Mouse (Mus musculus) liver, adult 2 months (tissue): Measurements from ENCODE around the gene Adra1d. TPM values are rescaled to one million over a fixed set of nuclear protein-coding genes. Genes with fewer than 3 reads are reported as not detected.

Experiments
- DNase-seq: peaks from one replicate; pipeline ENCODE4 v3.0.0-alpha.2; 2011; ENCODE audit warnings: low read depth, low spot score; ENCODE audit errors: extremely low read depth
- H3K27ac ChIP-seq: fragments of 200-500 bp; replicated peaks from 2 replicates; pipeline ENCODE4 v1.5.1; 2012; ENCODE audit warnings: low read depth, mild to moderate bottlenecking, control low read depth, inconsistent platforms, low read length; ENCODE audit not compliant: insufficient read depth
- H3K27me3 ChIP-seq: fragments of 200-500 bp; 2 replicates; pipeline ENCODE4 v1.6.1; 2012; ENCODE audit warnings: mild to moderate bottlenecking, moderate library complexity, low read length, inconsistent platforms; ENCODE audit not compliant: control insufficient read depth, insufficient read depth
- H3K36me3 ChIP-seq: fragments of 200-500 bp; 2 replicates; pipeline ENCODE4 v1.6.1; 2012; ENCODE audit warnings: low read length, inconsistent platforms; ENCODE audit not compliant: control insufficient read depth, insufficient read depth
- H3K4me1 ChIP-seq: fragments of 200-500 bp; 2 replicates; pipeline ENCODE4 v1.6.1; 2011; ENCODE audit warnings: low read length; ENCODE audit not compliant: control insufficient read depth, insufficient read depth
- H3K4me3 ChIP-seq: fragments of 200-500 bp; 2 replicates; pipeline ENCODE4 v1.5.1; 2011; ENCODE audit warnings: low read depth, mild to moderate bottlenecking, control low read depth, low read length, moderate library complexity; ENCODE audit not compliant: insufficient read depth
- H3K79me2 ChIP-seq: fragments of 200-500 bp; 2 replicates; pipeline ENCODE4 v1.6.1; 2012; ENCODE audit warnings: inconsistent platforms, mild to moderate bottlenecking, low read length, moderate library complexity; ENCODE audit not compliant: control insufficient read depth, insufficient read depth
- H3K9ac ChIP-seq: fragments of 200-500 bp; 2 replicates; pipeline ENCODE4 v1.6.1; 2012; ENCODE audit warnings: low read depth, mild to moderate bottlenecking, control low read depth, inconsistent platforms, low read length
- CTCF ChIP-seq: fragments of 200-500 bp; IDR thresholded peaks from 2 replicates; pipeline ENCODE4 v1.5.1; 2011; ENCODE audit warnings: low read depth, low read length, control low read depth
- POLR2A ChIP-seq: fragments of 200-500 bp; IDR thresholded peaks from 2 replicates; pipeline ENCODE4 v1.6.1; 2011; ENCODE audit warnings: low read length, control low read depth; ENCODE audit not compliant: insufficient read depth; ENCODE audit errors: extremely low read depth
- WGBS: fragments of 180-500 bp; shearing (Covaris S2); methylation state at CpG from one replicate; pipeline ENCODE4 v1.1.7; 2018; 5-methylcytosine and 5-hydroxymethylcytosine counted together
- polyA plus RNA-seq: library from polyadenylated mRNA; depleted of rRNA; stranded (reverse); fragments of >200 nt; gene quantifications from 2 replicates; pipeline ENCODE4 v1.2.3, GENCODE M21; 2012
- total RNA-seq: library from RNA; depleted of rRNA; stranded (reverse); fragments of >200 nt; gene quantifications from 2 replicates; pipeline ENCODE4 v1.2.3, GENCODE M21; 2014

Gene Adra1d
- total and polyA plus RNA-seq, 2 experiments, result 0.22 TPM; not detected in 1

GRCm38 (mm10) chr2:131508501-131508900 is 53.6 kb downstream of the Adra1d start:
- DNase-seq, result no peak
- Histone ChIP-seq H3K4me1 (no peaks in the 10 kb centered on the region), H3K27ac (no peak overlapping the region), H3K79me2 (no peaks in the 10 kb centered on the region), H3K27me3 (no peaks in the 10 kb centered on the region), H3K36me3 (no peaks in the 10 kb centered on the region), H3K4me3 (no peak overlapping the region), H3K9ac (no peak overlapping the region)
- WGBS, result 84% methylated on average over 2 of the region's 2 CpGs
- no peak for TF ChIP-seq CTCF
- no peak for TF ChIP-seq POLR2A

GRCm38 (mm10) chr2:131506358-131506757 is 55.7 kb downstream of the Adra1d start:
- no peaks in the 10 kb centered on the region for H3K27me3 ChIP-seq
- H3K9ac ChIP-seq, result no peak overlapping the region
- H3K79me2 ChIP-seq, result no peaks in the 10 kb centered on the region
- H3K27ac ChIP-seq, result no peak overlapping the region
- no peak overlapping the region for H3K4me3 ChIP-seq
- H3K36me3 ChIP-seq, result no peaks in the 10 kb centered on the region
- DNase-seq, result no peak
- 90% methylated on average over 3 of the region's 3 CpGs for WGBS
- H3K4me1 ChIP-seq, result no peaks in the 10 kb centered on the region
- TF ChIP-seq CTCF, result no peak
- no peak for TF ChIP-seq POLR2A

GRCm38 (mm10) chr2:131505431-131505830 is 56.7 kb downstream of the Adra1d start:
- no peak overlapping the region for H3K27ac ChIP-seq
- no peaks in the 10 kb centered on the region for H3K36me3 ChIP-seq
- no peaks in the 10 kb centered on the region for H3K79me2 ChIP-seq
- no peak for DNase-seq
- H3K4me3 ChIP-seq, result no peak overlapping the region
- no peaks in the 10 kb centered on the region for H3K27me3 ChIP-seq
- H3K4me1 ChIP-seq, result no peaks in the 10 kb centered on the region
- TF ChIP-seq POLR2A (no peak), CTCF (no peak)
- no peak overlapping the region for H3K9ac ChIP-seq

GRCm38 (mm10) chr2:131502561-131502960 is 59.5 kb downstream of the Adra1d start:
- H3K4me1 ChIP-seq, result no peaks in the 10 kb centered on the region
- H3K9ac ChIP-seq, result no peak overlapping the region
- H3K36me3 ChIP-seq, result no peaks in the 10 kb centered on the region
- H3K27ac ChIP-seq, result no peak overlapping the region
- 81% methylated on average over 5 of the region's 5 CpGs for WGBS
- H3K79me2 ChIP-seq, result no peaks in the 10 kb centered on the region
- no peaks in the 10 kb centered on the region for H3K27me3 ChIP-seq
- no peak overlapping the region for H3K4me3 ChIP-seq
- TF ChIP-seq POLR2A (no peak), CTCF (no peak)
- no peak for DNase-seq

GRCm38 (mm10) chr2:131501886-131502285 is 60.2 kb downstream of the Adra1d start:
- Histone ChIP-seq H3K36me3 (no peaks in the 10 kb centered on the region), H3K79me2 (peaks cover 4% of the 10 kb centered on the region; the same call in 1 of the 2 replicates), H3K4me1 (no peaks in the 10 kb centered on the region), H3K4me3 (no peak overlapping the region), H3K27ac (no peak overlapping the region), H3K27me3 (no peaks in the 10 kb centered on the region), H3K9ac (no peak overlapping the region)
- TF ChIP-seq POLR2A (no peak), CTCF (no peak)
- DNase-seq, result no peak
- WGBS, result 77% methylated on average over 5 of the region's 5 CpGs

GRCm38 (mm10) chr2:131499290-131499845 is 62.7 kb downstream of the Adra1d start:
- peaks cover 5% of the 10 kb centered on the region; the same call in 1 of the 2 replicates for H3K79me2 ChIP-seq
- no peak for DNase-seq
- no peaks in the 10 kb centered on the region for H3K36me3 ChIP-seq
- no peak overlapping the region for H3K9ac ChIP-seq
- WGBS, result 92% methylated on average over 5 of the region's 5 CpGs
- H3K4me1 ChIP-seq, result no peaks in the 10 kb centered on the region; the same call in 1 of the 2 replicates
- TF ChIP-seq CTCF (no peak), POLR2A (no peak)
- H3K4me3 ChIP-seq, result no peak overlapping the region
- H3K27ac ChIP-seq, result no peak overlapping the region
- H3K27me3 ChIP-seq, result no peaks in the 10 kb centered on the region
